Mouse (Mus musculus) small intestine, adult 2 months (tissue): ENCODE measurements around the gene Tpcn1.

Source experiments
- CTCF ChIP-seq: fragments of 200-500 bp; IDR thresholded peaks from 2 replicates; pipeline ENCODE4 v1.5.1; 2012; ENCODE audit warnings: low read depth, mild to moderate bottlenecking, control low read depth, inconsistent platforms, low read length, moderate library complexity, mixed read lengths; ENCODE audit not compliant: insufficient replicate concordance, insufficient read length; ENCODE audit errors: extremely low read depth
- POLR2A ChIP-seq: fragments of 200-500 bp; IDR thresholded peaks from 2 replicates; pipeline ENCODE4 v1.6.1; 2012; ENCODE audit warnings: low read depth, mild to moderate bottlenecking, control low read depth, inconsistent platforms, low read length, moderate library complexity

GRCm38 (mm10) chr5:120497071-120497470 is 91.4 kb downstream of the Tpcn1 start:
- no peak for TF ChIP-seq CTCF
- TF ChIP-seq POLR2A, result no peak
